Mouse (Mus musculus) WW6 (cell line): ENCODE measurements at regions not wholly inside any gene's neighbourhood (a gene's known extent, or its start where the extent isn't known, plus 50 kb on each side); places are given as distances from the start of the nearest gene placed in this dataset.
"Not testable (repeated sequence)": the region's sequence is repeated elsewhere in the genome, so short reads cannot be mapped to it uniquely, and the experiment has no call there.

Experiments
- DNase-seq: peaks from one replicate; pipeline ENCODE4 v3.0.0-alpha.2; 2013; ENCODE audit warnings: low read depth, low spot score

DNA sequence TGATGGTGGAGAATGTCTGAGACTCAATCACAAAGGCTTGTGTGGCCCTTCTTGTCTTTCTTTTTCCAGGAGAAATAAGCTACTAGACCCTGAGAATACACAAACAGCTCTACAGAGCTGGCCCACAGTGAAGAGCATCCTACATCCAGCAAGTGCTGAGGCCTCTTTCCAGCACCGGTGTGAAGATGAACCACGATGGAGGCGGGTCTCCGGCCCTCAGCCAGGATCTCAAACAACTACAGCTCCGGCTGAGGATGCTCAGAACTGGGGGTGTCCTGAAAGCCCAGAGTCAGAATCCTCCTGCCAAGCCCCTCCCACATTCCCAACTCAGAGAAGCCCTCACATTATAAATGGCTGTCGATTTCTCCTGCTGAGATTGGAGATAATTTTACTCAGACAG is 407.9 kb downstream of the Lrig3 start:
- DNase-seq, result no peak

DNA sequence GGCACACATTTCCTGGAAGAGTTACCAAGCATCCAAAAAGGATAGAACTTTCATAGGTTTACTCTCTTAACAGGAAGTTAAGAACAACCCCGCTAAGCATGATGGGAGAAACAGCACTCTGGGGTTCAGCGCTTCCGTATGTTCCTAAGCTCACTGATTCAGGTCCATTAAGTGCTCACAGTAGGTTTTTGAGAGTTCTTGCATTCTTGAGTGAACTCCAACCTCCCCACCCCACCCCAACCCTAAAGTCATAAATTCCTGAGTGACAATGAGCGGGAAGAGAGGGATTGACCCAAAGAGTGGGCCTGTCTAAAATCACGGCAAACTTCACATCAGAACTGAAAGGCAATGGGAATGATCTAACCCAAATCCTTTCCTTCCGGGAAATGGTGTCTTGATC is 405.9 kb downstream of the Lrig3 start:
- DNase-seq, result peak; percentile 13

DNA sequence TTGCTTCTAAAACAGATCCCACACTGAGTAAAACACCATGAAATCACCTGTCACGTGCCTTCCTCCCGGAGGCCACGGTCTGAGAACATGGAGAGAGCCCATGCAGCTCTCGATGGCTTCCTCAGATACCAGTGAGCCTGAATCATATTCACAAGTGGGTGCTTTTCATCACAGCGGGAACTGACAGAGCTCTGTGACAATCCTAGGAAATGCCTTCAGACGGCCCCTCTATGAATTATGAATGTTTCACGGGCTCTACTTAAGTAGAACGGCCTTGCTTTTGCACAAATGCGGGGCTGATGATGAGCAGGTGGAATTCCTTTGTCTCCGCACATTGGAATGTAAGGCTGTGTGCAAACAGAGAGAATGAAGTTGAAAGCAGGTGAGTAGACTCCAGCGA is 383.1 kb downstream of the Lrig3 start:
- no peak for DNase-seq

DNA sequence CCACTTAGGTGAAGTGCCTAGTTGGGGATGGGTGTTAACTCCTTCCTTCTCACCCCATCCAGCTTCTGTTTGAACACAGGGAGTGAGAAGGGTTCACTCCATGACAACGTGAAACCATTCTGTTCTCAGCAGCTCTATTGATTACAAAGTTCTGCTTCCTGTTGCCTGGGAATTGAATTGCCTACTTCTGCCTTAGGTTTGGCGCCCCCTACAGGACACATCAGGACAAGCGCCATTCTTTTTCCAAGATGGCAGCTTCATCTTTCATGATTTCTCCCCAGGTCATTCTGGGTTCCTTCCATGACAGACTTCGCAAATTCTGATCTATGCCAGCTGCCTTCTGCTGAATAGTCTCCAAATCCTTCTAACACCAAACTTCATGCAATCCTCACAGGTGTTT is 371.5 kb downstream of the Lrig3 start:
- no peak for DNase-seq

DNA sequence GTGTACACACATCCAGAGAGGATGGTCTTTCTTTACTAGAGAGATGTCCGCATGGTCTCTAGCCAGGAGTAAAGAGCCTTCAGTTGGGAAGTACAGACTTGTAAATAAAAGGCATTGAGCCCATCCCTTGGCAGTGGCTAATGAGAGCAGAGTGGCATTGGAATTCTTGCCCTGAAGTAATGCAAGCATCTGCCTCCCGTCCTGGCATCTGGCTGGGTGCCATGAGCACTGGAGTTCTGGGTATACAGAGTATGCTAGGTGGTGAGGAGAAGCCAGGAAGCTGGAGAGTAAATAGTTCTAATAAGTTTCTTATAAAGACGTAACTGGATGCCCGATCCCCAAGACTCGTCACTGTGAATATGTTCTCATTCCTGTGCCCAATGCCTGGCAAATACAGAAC is 367.8 kb downstream of the Lrig3 start:
- no peak for DNase-seq

DNA sequence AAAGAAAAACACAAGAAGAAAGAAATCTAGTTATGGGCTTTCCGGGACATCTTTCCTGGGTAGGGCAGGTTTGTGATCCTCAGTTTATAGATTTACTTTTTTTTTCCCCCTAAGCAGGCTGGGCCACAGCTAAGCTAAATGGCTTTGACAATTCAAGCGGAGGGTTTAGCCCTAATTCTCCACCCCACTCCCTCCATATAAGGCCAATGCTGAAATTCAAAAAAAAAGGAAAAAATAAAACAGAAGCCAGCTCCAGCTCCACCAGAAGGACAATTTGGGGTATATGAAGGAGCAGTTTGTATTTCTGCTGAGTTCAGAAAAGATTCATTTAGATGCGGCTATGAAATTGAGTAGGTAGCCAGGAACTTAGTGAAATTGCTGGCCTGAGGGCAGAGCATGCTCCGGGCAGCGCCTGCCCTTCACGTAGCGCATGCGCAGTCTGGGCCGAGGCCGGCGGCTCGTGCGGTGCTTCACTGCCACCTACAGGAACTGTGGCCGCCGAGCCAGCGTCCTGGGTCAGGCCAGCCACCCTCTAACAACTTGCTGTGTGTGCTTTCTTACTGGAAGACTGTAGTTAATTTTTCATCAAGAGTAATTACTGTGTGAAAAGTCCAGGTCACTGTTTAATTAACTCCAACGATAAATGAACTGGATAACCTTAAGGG is 364.5 kb downstream of the Lrig3 start:
- peak; percentile 52 for DNase-seq

DNA sequence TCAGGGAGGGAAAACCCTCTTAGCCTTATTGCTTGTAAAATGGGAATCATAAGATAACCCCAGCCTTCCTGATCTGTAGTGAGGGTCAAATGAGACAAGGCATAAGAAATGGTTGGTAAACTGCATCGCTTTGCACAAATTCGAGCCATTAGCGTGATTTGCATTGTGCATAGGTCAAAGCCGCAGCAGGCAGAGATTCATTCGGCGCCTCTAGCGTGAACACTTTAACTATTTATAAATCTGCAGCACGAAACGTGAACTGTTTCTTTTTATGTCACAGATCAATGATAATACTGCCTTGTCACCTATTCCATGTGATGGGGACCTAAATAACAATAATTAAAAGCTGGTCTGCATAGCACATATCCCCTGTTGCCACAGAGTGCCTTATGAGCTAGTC is 354.9 kb downstream of the Lrig3 start:
- no peak for DNase-seq

DNA sequence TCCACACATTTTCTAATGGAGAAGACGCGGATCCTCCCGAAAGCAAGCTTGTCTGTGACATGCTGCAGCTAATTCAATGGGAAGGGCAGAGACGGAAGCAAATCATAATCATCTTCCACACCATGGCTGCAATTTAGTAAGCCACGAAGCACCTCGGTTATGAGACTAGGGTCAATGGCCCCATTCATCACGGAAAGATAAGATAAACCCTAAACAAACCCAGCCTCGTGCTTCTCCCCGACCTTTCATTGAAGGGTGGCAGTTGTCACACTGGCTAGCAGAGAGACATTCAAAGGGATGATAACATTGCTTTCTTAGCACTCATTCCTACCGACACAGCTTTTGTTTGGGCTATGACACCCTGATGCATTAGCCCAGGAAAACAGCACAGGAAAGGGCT is 353.8 kb downstream of the Lrig3 start:
- DNase-seq, result no peak

DNA sequence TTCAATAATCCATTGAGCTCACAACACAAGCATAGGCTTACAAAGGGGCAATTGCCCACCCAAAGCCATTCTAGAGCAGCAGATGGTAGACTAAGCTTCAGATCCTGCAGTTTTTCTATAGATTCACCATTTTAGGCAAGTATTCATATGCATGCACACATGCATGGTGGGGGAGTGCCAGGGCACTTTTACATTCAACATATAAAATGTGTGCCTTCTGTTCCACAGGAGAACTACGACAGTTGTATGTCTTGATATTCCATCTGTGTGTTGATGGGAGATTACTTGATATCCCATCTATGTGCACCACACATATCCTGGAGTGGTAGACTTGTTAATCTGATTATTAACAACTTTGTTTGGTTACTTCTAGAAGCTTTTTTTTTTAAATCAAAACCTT is 334.0 kb downstream of the Lrig3 start:
- DNase-seq, result no peak

DNA sequence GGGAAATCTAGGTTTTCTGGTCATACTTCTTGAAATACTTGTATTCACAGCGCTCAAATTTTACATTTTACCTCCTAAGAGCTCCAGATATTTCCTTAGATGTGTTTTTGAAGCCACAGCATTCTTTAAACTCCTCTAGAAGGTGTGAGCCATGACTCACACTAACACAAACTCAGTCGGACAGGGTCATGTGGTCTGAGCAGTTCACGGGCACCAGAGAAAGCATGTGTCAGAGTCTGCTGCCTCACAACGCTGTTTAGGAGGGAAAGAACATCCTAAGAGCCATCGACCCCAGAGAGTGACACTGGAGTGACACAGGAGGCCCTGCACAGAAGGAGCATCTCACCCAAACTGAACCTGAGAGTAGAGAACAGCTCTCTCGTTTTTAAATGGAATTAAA is 332.2 kb downstream of the Lrig3 start:
- DNase-seq, result no peak

DNA sequence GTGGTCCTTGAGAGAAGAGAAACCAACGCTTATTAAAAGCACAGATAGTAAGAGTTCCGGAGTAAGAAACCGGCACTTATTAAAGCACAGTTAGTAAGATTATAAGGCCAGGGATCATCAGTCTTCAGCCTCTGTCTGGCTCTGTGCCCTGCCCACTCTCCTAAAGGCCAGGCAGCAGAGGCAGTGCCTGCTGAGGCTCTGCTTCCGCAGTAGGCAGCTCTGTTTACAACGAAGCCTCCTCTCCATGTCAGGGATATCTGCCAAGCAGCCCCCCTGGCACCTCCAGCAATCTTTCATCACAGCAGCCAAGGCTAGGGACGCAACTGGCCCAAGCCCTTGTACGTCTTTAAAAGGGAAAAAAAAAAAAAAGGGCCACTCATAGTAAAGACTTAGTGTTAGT is 329.9 kb downstream of the Lrig3 start:
- DNase-seq, result no peak

DNA sequence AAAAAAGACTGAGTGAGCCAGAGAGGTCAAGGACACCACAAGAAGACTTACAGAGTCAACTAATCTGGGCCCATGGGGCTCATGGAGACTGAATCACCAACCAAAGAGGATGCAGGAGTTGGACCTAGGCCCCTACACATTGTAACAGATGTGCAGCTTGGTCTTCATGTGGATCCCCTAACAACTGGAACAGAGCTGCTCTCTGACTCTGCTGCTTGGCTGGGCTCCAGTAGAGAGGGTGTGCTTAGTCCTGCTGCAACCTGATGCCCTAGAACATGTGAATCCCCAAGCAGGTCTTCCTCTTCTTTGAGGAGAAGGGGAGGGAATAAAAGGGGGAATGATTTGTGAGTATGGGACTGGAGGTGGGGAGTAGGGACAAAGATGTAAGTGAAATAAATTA is 325.8 kb downstream of the Lrig3 start:
- DNase-seq, result no peak

DNA sequence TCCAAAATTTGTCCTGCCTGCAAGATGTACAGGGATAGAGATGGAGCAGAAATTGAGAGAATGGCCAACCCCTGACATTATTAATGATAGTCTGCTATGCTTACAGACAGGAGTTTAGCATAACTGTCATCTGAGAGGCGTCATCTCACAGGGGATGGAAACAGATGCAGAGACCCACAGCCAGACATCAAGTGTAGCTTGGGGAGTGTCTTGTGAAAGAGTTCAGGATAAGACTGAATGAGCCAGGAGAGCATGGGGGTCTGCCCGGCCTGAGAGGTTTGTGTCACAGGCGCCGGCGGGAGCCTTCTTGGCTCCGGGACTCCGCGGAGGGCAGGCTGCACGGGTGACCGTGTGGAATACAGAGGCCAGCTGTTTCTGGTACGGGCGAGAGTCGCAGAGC is 319.1 kb downstream of the Lrig3 start:
- not testable (repeated sequence) for DNase-seq

DNA sequence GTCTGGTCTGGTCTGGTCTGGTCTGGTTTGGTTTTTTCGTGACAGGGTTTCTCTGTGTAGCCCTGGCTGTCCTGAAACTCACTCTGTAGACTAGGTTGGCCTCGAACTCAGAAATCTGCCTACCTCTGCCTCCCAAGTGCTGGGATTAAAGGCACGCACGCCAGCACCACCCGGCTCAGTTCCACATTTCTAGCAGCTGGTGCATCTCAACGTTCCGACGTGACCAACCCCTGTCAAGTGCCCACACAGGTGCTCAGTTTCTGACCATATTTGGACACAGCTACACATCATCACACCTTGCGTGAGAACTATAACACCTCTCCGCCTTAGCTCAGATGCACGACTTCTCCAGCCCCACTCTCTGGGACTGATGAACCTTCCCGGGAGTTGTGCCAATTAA is 304.4 kb downstream of the Lrig3 start:
- no peak for DNase-seq

DNA sequence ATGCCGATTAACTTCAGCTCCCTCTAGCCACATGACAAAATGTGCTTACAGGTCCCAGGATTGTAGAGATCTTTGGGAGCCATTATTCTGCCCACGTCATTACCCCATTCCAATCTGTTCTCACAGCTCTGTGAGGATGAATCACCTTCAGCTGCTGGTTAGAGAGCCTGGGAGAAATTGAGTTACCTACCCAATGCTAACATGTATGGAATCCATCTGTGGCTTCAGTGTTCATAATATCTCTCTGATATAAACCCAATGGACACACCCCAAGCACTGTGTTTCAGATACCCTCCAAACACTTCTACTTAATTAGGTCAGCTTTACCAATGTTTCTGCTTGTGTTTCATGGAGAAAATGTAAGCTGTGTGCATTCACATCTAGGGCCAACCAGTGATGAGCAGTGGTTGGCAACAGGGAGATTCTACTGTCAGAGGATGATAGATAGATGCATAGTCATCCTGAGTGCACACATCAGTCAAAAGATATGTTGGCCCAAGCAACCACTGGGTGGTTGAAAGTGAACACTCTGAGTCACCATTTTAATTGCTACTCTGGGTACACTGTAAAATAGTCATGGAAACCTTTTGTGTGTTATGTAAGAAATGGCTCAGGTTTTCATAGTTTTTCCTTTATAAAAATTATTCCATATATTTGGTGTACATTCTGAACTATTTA is 301.5 kb downstream of the Lrig3 start:
- no peak for DNase-seq

DNA sequence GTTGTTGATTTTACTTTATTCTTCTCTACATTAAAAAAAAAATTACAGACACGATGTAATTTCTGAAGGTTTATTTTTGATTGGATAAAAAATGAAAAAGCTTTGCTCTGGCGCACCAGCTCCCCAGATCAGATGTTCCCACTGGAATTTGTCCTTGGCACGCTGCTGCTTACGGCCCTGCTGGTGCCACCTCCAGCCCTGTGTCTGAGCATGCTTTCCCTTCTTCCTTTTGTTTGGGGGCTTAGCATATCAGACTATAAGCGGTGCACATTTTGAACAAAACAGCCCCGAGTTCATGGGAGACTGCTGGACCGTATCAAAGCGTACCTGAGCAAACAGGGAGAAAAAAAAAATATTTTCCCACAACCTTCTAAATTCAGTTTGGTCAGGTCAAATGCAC is 291.2 kb downstream of the Lrig3 start:
- no peak for DNase-seq

DNA sequence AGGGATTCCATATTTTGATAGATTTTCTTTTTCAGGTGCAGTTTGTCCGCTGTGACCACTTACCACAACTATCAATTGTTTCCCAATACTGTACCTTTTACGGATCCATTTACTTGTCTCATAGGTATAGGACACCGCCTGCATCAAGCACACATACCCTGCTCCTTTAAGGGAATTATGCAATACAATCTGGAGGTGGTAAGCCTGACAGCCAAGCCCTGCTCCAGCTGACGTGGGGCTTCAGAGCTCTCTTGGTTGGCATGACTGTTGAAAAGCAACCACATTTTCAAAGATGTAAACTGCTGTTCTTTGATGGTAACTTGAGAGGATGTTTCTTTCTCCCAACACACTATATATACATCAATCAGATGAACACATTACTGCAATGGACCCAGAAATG is 288.2 kb downstream of the Lrig3 start:
- DNase-seq, result no peak

DNA sequence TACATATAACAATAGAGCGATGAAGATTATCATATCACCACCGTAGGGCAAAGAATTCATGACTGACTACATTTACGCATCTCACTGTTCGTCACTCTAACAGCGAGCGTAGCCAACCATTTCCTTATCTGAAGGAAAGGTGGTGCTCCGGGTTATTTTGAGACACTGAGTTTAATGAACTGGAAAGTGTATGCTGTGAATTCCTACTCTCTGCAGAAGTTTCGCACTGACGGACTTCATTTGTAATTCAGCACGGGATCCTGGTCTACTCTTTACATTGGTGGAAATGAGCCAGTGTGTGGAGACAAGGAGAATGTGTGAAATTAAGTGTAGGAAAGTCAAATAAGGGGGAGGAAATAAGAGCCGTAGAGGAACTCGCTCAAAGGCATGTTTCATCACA is 283.2 kb downstream of the Lrig3 start:
- no peak for DNase-seq

DNA sequence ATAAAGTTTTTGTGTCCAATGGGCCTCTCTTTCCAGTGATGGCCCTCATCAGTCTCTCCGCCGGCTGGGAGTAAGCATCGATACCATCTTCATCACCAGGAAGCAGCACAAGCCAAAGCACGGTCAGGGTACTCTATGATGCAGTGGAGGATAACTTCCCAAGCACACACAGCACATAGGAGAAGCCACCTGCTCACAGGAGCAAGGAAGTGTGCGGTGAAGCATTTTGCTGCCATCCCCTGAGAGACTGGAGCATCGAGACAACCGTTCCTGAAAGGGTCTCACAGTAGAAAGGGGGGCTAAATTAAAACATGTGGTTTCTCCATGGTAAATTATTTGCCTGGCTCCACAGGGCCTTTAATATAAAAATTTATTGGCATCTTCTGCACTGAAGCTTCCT is 277.1 kb downstream of the Lrig3 start:
- DNase-seq, result no peak

DNA sequence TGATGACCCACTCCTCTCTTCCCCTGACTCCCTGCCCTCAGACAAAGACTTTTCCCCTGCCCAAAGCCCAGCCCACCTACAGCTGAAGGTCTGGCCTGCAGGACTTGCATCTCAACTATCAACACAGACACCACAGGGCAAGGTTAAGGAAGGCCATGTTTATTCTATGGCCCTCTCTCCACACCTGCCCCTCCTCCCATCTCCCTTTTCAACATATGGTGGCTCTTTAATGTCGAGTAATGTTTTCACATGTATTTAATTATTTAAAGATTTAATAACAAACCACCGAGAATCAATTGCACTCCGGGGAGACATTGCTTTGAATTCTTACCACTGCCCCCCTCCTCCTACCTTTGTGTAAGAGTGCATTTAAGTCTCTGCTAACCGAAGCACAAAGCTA is 273.6 kb downstream of the Lrig3 start:
- no peak for DNase-seq
